Mouse (Mus musculus): Measurements from ENCODE around the gene Olfr686.

Gene Olfr686

DNA sequence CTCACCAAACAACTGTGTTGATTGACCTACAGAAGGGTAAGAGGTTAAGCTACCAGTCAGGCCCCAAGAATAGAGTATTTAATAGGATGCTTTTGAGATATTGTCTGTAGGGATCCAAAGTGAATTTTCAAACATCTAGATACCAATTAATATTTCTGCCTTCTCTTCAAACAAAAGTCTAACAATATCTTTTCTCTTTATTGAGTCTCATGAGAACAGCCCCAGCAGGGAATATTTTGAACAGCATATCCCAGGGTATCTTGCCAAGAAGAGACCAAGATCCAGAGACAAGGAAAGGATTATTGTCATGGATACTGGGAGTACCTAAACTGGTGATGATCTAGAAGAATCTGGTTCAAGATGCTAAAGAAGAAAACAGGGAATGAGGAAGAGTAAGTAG, at the start of gene Olfr686:
Gene Olfr686, minus strand, starts transcription at position 101 of the 400 bp plus-strand sequence.
- no peak for DNase-seq

- DNase-seq: peak; percentile 8 to 12
Observed at GRCm38 (mm10) chr7:105256656-105257055, 49.4 kb upstream of the Olfr686 start.

GRCm38 (mm10) chr7:105248197-105248596, 40.9 kb upstream of the Olfr686 start:
- DNase-seq: no peak

DNA sequence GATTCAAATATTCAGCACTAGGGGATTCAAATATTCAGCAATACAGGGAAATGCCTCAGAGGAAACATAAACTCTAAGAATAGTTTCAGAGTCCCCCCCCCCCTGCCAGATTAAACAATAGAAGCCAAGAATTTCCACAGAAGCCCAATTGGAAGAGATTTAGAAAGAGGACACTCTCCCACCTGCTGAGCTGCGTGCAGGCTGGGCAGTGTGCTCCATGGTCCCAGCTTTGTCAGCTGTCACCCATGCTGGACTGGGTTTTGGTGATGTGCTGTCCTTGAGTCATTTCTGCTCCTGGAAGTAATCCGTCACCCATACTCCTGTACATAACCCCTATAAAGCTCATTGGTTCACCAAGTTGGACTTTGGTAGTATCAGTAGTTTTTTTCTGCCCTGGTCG, 40.4 kb upstream of the Olfr686 start:
- no peak for DNase-seq

- no peak for DNase-seq
Observed at GRCm38 (mm10) chr7:105229386-105229785, 22.1 kb upstream of the Olfr686 start.

DNA sequence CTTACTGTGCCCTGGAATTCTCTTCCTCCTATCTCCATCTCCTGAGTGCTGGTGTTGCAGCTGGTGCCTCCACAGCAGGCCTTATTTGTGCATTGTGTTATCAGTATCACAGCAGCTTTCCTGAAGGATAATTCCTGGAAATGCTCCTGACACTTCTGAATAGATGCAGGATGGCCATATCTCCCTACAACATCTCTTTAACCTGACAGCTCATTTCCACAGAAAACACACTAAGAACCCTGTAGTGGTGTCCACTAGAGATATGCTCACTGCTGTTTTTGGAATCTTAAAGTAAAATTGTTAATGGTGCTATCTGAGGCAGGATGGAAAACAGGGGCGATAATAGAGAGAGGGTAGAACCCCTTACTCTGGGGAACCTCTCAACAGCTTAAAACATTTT, 20.9 kb upstream of the Olfr686 start:
- no peak for DNase-seq

- no peak for DNase-seq
Observed at GRCm38 (mm10) chr7:105226703-105227102, 19.4 kb upstream of the Olfr686 start.

- DNase-seq: no peak
Observed at GRCm38 (mm10) chr7:105226072-105226471, 18.8 kb upstream of the Olfr686 start.

DNA sequence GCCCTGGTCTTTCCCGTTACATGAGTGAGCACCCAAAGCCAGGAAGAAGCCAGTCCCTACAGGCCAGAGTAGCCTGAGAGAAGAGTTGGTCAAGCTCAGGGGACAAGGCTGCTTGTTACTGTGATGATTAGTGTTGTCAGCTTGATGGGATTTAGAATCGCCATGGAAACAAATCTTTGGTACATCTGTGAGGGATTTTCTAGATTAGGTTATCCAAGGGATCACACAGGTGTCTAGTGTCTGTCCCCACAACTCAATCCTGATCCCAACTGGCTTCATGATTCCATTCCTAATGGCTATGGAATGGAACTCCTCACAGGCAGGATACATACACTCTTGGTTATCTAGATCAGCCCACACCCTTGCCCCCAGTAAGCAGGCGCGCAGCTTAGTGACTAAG, 11.0 kb upstream of the Olfr686 start:
- DNase-seq: no peak

GRCm38 (mm10) chr7:105214761-105215160, 7.5 kb upstream of the Olfr686 start:
- DNase-seq: no peak

GRCm38 (mm10) chr7:105185912-105186311, 21.4 kb downstream of the Olfr686 start, which contains the start of gene Olfr685:
Gene Olfr685, minus strand, starts transcription at chr7:105186012.
- DNase-seq: no peak

DNA sequence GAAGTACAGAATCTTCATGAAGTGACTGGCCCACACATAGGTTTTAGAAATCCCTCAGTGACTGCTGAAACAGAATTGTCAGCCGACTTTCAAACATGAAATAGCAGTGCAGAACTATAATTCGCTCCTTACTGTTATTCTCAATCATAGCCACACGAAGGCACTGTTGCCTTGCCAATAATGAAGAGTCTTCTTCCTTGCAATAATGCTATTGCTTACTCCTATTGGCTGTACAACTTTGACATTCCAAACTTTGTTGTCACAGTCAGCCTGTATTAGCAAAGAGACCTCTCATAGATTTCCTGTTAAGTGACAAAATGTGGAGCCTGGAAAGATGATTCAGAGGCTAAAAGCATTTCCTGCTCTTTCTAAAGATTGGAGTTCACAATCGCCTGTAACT, 36.5 kb downstream of the Olfr686 start:
- no peak for DNase-seq

DNA sequence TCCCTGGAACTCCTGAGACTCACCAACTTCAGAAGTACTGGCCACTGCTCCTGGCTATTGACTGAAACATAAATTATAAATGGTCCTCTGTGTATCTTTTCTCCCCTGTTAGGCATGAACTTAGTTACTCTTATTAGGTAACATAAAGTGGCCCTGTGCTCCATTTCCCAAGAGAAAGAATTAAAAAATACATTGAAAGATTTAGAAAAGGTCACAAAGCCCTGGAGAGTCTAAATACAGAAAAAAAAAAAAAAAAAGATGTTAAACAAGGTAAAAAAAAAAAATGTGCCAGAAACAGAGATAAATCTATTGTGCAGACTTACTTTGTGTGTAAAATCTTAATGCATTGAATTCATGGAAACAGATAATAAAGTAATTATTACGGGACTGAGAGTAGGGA, 43.7 kb downstream of the Olfr686 start, which contains the start of gene Olfr684:
Gene Olfr684, minus strand, starts transcription at position 101 of the 400 bp plus-strand sequence.
- no peak for DNase-seq

All from thymus, postnatal 36 days (tissue).